Mouse (Mus musculus) intestine, embryonic 14.5 days (tissue): ENCODE results near the gene Syt1. TPM values are rescaled to one million over a fixed set of nuclear protein-coding genes. Genes with fewer than 3 reads are reported as not detected.

Experiments used
- ATAC-seq: fragments of 200-750 bp; cut with Nextera tagmentation; replicated peaks from 2 replicates; pipeline ENCODE4 v1.8.0; 2017; ENCODE audit warnings: low read depth, moderate number of reproducible peaks, moderate TSS enrichment, moderate library complexity; ENCODE audit not compliant: low FRiP score, low TSS enrichment
- DNase-seq: peaks from one replicate; pipeline ENCODE4 v3.0.0-alpha.2; 2018; ENCODE audit warnings: low spot score
- H3K27ac ChIP-seq: fragments of 300-500 bp; sonication (generic); 2 replicates; pipeline ENCODE4 v1.5.1; 2014; ENCODE audit warnings: low read depth, mild to moderate bottlenecking, control low read depth
- H3K27me3 ChIP-seq: fragments of 300-500 bp; sonication (generic); replicated peaks from 2 replicates; pipeline ENCODE4 v1.6.1; 2014; ENCODE audit warnings: low read length, control low read depth; ENCODE audit not compliant: control insufficient read depth, insufficient read depth
- H3K36me3 ChIP-seq: fragments of 300-500 bp; sonication (generic); 2 replicates; pipeline ENCODE4 v1.6.1; 2014; ENCODE audit warnings: low read length, control low read depth; ENCODE audit not compliant: control insufficient read depth, insufficient read depth
- H3K4me1 ChIP-seq: fragments of 300-500 bp; sonication (generic); replicated peaks from 2 replicates; pipeline ENCODE4 v1.6.1; 2014; ENCODE audit warnings: low read length, control low read depth, mixed read lengths; ENCODE audit not compliant: control insufficient read depth, insufficient read depth
- H3K4me2 ChIP-seq: fragments of 300-500 bp; sonication (generic); 2 replicates; pipeline ENCODE4 v1.6.1; 2014; ENCODE audit warnings: low read length
- H3K4me3 ChIP-seq: fragments of 300-500 bp; sonication (generic); 2 replicates; pipeline ENCODE4 v1.5.1; 2014; ENCODE audit warnings: low read depth, low read length, control low read depth, mixed read lengths
- H3K9ac ChIP-seq: fragments of 300-500 bp; sonication (generic); 2 replicates; pipeline ENCODE4 v1.6.1; 2014; ENCODE audit warnings: mild to moderate bottlenecking, low read length
- H3K9me3 ChIP-seq: fragments of 300-500 bp; sonication (generic); 2 replicates; pipeline ENCODE4 v1.6.1; 2016; ENCODE audit warnings: low read length, control low read depth; ENCODE audit not compliant: control insufficient read depth
- WGBS: fragments of 180-500 bp; shearing (Covaris S2); extraction: QIAGEN DNeasy Blood & Tissue Kit; methylation state at CpG from one replicate; pipeline ENCODE4 v1.1.7; 2014; 5-methylcytosine and 5-hydroxymethylcytosine counted together
- polyA plus RNA-seq: library from polyadenylated mRNA; unstranded; fragments of >200 nt; fragmentation: Nextera tagmentation; extraction: Ambion mirVana; gene quantifications from 2 replicates; pipeline ENCODE4 v1.2.1, GENCODE M21; 2014

Syt1 gene
- polyA plus RNA-seq, 1 experiment from 2014 or later: 17.1 TPM

DNA sequence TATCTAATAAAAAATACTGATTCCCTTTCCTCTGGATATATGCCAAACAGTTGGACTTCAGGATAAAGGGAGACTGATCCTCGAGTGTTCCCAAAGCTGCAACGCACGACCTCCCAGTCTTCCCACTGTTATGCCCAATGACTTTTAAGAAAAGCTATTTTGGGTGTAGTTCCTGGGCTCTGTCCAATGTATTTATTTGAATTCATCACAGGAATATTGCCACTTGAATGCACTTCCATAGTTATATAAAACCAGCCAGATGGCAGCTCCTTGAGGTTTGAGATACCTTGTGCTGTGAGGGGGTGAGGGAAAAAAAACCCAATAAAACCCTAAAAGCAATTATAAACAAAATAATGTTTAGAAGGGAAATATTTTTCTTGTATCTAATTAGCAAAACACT is 285.9 kb downstream of the Syt1 start:
- ATAC-seq (no peak), DNase-seq (no peak)
- H3K4me3 ChIP-seq: no peak overlapping the region
- H3K36me3 ChIP-seq: no peaks in the 10 kb centered on the region
- WGBS: 86% methylated on average over 3 of the region's 3 CpGs
- no peak overlapping the region for H3K4me2 ChIP-seq
- H3K9ac ChIP-seq: no peak overlapping the region
- H3K9me3 ChIP-seq: no peaks in the 10 kb centered on the region
- H3K27ac ChIP-seq: no peak overlapping the region
- no peaks in the 10 kb centered on the region for H3K27me3 ChIP-seq
- no peaks in the 10 kb centered on the region for H3K4me1 ChIP-seq

DNA sequence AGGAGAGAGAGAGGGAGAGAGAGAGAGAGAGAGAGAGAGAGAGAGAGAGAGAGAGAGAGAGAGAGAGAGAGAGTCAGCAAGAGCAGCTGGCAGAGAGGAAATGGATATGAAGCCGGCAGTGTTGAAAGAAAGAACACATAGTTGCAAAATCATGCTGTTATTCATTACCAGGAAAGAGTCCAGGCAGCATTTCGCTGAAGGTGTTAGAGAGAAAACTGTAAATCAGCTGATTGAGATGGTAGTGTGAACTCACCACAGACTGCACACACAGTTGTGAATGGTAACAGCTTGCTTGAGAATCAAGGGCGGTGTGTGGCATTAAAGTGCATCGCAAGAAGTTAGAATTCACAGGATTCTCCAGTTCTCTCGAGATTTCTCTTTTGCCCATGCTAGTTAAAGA is 300.3 kb downstream of the Syt1 start:
- WGBS: 54% methylated on average over 5 of the region's 5 CpGs
- ATAC-seq (no peak), DNase-seq (no peak)

DNA sequence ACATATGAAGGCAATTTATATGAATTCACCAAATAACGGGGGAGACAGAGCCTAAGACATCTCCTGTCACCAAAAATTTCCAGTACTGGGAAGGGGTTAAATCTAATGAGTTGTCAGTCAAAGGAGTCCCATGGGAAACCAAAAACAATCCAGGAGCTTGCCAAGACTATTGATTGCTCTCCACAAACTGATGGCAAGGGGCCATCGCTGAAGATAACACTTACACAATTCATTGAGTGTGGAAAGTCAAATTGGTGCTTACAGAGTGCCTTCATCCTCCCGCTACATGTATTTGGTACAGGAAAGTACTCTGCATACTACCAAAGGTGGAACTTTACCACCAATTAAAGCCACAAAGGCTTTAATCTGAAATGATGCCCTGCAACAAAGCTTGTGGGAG is 305.1 kb downstream of the Syt1 start:
- Histone ChIP-seq H3K27me3 (no peaks in the 10 kb centered on the region), H3K4me1 (no peaks in the 10 kb centered on the region), H3K27ac (no peak overlapping the region), H3K4me2 (no peak overlapping the region), H3K36me3 (no peaks in the 10 kb centered on the region), H3K9me3 (no peaks in the 10 kb centered on the region), H3K4me3 (no peak overlapping the region), H3K9ac (no peak overlapping the region)
- WGBS: 91% methylated on average over 3 of the region's 3 CpGs
- DNase-seq: no peak
- ATAC-seq: no peak

More for the DNA sequence above, 300.3 kb downstream of the Syt1 start:
- Histone ChIP-seq H3K27me3 (no peaks in the 10 kb centered on the region), H3K4me1 (no peaks in the 10 kb centered on the region), H3K4me2 (no peak overlapping the region), H3K27ac (no peak overlapping the region), H3K36me3 (no peaks in the 10 kb centered on the region), H3K9ac (no peak overlapping the region), H3K9me3 (no peaks in the 10 kb centered on the region), H3K4me3 (no peak overlapping the region)

DNA sequence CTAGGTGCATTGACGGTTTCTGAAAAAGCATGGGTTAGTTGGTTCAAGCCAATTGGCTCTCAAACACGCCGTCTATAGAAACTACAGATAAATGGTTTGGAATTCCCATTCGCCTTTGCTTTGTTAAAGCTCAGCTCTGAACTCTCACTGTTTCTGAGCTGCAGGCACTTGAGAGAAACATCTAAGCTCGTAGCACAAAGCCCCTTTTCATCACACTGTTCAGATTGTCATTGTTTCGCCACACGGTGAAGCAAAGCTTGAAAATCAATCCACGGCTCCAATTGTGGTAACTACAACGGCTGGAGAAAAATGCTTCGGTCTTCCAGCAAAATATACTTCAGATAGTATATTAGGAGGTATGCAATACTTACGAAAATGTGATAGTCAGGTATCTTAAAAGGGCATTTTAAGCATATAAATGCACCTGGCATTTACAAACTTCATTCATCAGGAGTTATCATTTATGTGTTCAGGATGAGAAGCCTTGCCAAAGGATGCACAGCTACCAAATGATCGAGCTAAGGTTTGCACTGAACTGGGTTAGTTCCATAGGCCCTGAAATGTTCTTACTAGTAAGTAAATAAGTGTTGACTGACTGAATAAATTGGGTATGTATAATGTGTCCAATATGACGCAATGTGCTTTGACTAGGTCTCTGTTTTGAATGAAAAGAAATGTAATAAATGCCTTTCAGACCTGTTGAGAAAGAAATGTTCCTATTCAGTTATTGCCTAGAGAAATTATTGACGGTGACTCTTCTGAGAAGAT is 309.2 kb downstream of the Syt1 start:
- Histone ChIP-seq H3K27ac (no peak overlapping the region), H3K27me3 (no peaks in the 10 kb centered on the region), H3K4me1 (no peaks in the 10 kb centered on the region), H3K36me3 (no peaks in the 10 kb centered on the region), H3K9ac (no peak overlapping the region), H3K4me2 (no peak overlapping the region), H3K4me3 (no peak overlapping the region), H3K9me3 (no peaks in the 10 kb centered on the region)
- no peak for ATAC-seq
- 80% methylated on average over 14 of the region's 14 CpGs for WGBS
- DNase-seq: no peak

DNA sequence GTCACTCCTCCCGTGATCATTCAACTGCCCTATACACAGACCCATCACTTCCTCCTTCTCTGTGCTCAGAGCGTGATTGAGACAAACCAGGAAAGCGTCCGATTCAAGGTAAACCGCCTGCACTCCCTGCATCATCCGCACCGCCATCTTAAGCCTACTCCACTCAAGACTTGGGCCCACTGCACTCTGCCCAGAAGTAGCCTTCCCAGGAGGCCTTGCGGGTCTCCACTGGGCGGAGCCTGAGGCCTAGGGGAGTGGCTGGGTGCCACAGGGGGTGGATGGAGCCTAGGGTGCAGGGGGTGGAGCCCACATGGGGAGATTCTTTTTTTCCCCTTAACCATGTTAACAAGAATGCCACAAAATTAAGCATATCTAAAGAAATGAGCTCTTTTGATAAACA is 310.8 kb downstream of the Syt1 start, which contains the start of gene Gm5136:
TSS of gene Gm5136 (minus strand) at position 215 of the 400 bp plus-strand sequence.
- no peak for ATAC-seq

DNA sequence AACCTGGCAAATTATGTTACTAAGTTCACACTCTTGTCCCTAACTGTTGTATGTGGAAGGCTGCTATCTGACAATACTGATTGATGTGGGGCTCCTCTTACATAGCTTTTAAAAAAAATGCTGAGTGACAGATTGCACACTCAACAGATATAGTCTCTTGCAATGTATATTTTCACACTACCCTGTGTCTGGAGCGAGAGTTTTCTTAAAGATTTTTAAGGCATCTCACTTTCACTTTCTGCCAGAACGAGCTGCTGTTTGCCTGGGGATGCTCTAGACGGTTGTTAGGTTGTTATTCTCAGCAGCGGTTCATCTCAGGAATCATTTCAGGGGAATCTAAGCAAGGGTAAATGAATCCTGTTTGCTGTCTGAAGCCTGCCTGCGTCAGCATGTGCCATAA is 313.7 kb downstream of the Syt1 start:
- no peak for DNase-seq
- H3K4me1 ChIP-seq: no peaks in the 10 kb centered on the region
- no peaks in the 10 kb centered on the region for H3K27me3 ChIP-seq
- no peak for ATAC-seq
- H3K36me3 ChIP-seq: no peaks in the 10 kb centered on the region
- no peaks in the 10 kb centered on the region for H3K9me3 ChIP-seq
- no peak overlapping the region for H3K9ac ChIP-seq
- no peak overlapping the region for H3K27ac ChIP-seq
- H3K4me2 ChIP-seq: no peak overlapping the region
- 46% methylated on average over 5 of the region's 5 CpGs for WGBS
- H3K4me3 ChIP-seq: no peak overlapping the region

More for the DNA sequence above, 310.8 kb downstream of the Syt1 start, which contains the start of gene Gm5136:
- Histone ChIP-seq H3K36me3 (no peaks in the 10 kb centered on the region), H3K4me2 (no peak within 1 kb of the TSS), H3K9me3 (no peaks in the 10 kb centered on the region), H3K4me3 (no peak within 1 kb of the TSS), H3K9ac (no peak within 1 kb of the TSS), H3K27ac (no peak within 1 kb of the TSS), H3K27me3 (no peaks in the 10 kb centered on the region), H3K4me1 (no peaks in the 10 kb centered on the region)
- 96% methylated on average over 9 of the region's 9 CpGs for WGBS
- DNase-seq: no peak

DNA sequence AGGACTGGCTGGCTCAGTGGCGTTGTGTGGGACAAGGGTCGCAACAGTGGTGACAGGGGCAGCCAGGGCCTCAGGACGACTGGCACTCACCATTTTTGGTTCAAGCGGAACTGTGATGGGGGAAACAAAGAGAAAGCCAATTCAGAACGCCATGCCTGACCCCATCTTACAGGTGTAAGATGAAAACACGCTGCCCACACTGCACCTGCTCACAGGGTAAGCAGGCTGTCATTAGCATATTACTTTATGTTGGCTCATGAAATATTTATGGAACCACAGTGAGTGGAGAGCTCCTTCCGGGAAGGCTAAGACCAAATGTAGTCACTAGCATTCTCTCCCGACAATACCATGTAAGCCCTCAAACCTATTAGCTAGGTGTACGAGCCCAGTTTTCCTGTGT is 319.8 kb downstream of the Syt1 start:
- H3K9me3 ChIP-seq: no peaks in the 10 kb centered on the region
- no peaks in the 10 kb centered on the region for H3K4me1 ChIP-seq
- H3K27ac ChIP-seq: no peak overlapping the region
- no peak for ATAC-seq
- 78% methylated on average over 9 of the region's 9 CpGs for WGBS
- H3K9ac ChIP-seq: no peak overlapping the region
- DNase-seq: no peak
- H3K4me2 ChIP-seq: no peak overlapping the region
- H3K27me3 ChIP-seq: no peaks in the 10 kb centered on the region
- H3K36me3 ChIP-seq: no peaks in the 10 kb centered on the region
- no peak overlapping the region for H3K4me3 ChIP-seq

DNA sequence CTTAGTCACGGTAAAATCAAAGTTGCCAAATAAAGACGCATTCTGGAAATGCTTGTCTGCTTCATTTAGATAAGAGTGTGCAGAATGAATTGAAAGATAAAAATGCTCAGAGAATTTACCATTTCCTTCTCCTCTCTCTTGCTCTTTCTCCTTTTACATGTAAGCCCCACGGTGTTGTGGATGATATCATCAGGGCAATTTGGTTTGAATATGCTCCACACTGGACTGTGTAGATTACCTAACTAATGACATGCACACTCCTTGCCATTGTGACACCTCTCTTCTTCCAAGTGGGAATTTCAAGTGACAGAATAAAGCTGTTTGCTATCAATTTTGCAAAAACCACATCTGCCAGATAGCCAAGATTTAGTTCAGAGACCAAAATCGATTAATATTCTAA is 324.1 kb downstream of the Syt1 start:
- Histone ChIP-seq H3K4me3 (no peak overlapping the region), H3K4me2 (no peak overlapping the region), H3K9ac (no peak overlapping the region), H3K4me1 (no peaks in the 10 kb centered on the region), H3K27ac (no peak overlapping the region), H3K36me3 (no peaks in the 10 kb centered on the region), H3K27me3 (no peaks in the 10 kb centered on the region), H3K9me3 (no peaks in the 10 kb centered on the region)
- ATAC-seq: no peak
- DNase-seq: no peak
- 84% methylated on average over 4 of the region's 4 CpGs for WGBS
